Comparison of ENCODE assay signal across 9 mouse cellular contexts in genomic region chr1:89453666-89454065, GRCm38 (mm10). TPM values are rescaled to one million over a fixed set of nuclear protein-coding genes. Genes with fewer than 3 reads are reported as not detected.
DNase-seq lines count a peak whose midpoint lies in the region; ATAC-seq and TF ChIP-seq lines count a peak whose summit lies in the region.
"Had no signal": no experiment of that assay in that cellular context is flagged by ENCODE, and none has a peak within 500 bp of the region (broad histone marks: within the 10 kb centered on the region; RNA-seq: fewer than 3 reads in every experiment).

No protein-coding gene starts in this region.

- intact Hi-C loops in heart, adult 2 months (cut with DNase I): loop anchor here (1.0 to 2.0 kb wide), 3 partner anchors 71 to 131 kb away; no protein-coding TSS in a partner anchor
- intact Hi-C loops in heart, postnatal 36 days (cut with DNase I): loop anchor here (1.0 kb wide), 1 partner anchor 218 kb away; no protein-coding TSS in a partner anchor

- no peaks in the 10 kb centered on the region for H3K9me3 ChIP-seq in E14TG2a.4 (ENCODE audit: low read length)
- H3K9me3 ChIP-seq in forebrain, embryonic 15.5 days: peaks cover 7% of the 10 kb centered on the region; the same call in 1 of the 2 replicates
- H3K9me3 ChIP-seq in liver, embryonic 13.5 days (replicated peaks): no peaks in the 10 kb centered on the region

- TF ChIP-seq CTCF in heart, adult 2 months (IDR thresholded peaks at IDR 0.05): no peak
- TF ChIP-seq CTCF in E14TG2a.4 (conservative IDR thresholded peaks at IDR 0.05; ENCODE audit: low read length): no peak

- no peaks in the 10 kb centered on the region for H3K27me3 ChIP-seq in heart, adult 2 months (ENCODE audit: control insufficient read depth, insufficient read depth, low read length)
- H3K27me3 ChIP-seq in E14TG2a.4 (ENCODE audit: insufficient read depth, low read length): peaks cover 37% of the 10 kb centered on the region
- H3K27me3 ChIP-seq in forebrain, embryonic 15.5 days: no peaks in the 10 kb centered on the region
- H3K27me3 ChIP-seq in liver, embryonic 13.5 days: peaks cover 46% of the 10 kb centered on the region

- ATAC-seq in forebrain, embryonic 15.5 days (replicated peaks): no peak
- no peak for ATAC-seq in liver, embryonic 13.5 days (ENCODE audit: low read depth)

- peaks cover 6% of the 10 kb centered on the region for H3K79me2 ChIP-seq in heart, adult 2 months (replicated peaks; ENCODE audit: control insufficient read depth, insufficient read depth, low read length)

- TF ChIP-seq POLR2A in heart, adult 2 months (IDR thresholded peaks at IDR 0.05; ENCODE audit: insufficient read depth, low read depth, low read length): no peak

- peak overlapping the region; percentile 94 for H3K4me2 ChIP-seq in forebrain, embryonic 15.5 days (replicated peaks)
- H3K4me2 ChIP-seq in liver, embryonic 13.5 days: peak overlapping the region; percentile 76

- TF ChIP-seq EP300 in heart, adult 2 months (IDR thresholded peaks at IDR 0.05; ENCODE audit: insufficient read depth, low read depth, low read length): no peak

- H3K36me3 ChIP-seq in heart, adult 2 months (ENCODE audit: control insufficient read depth, insufficient read depth, low read length): no peaks in the 10 kb centered on the region
- H3K36me3 ChIP-seq in E14TG2a.4 (ENCODE audit: insufficient read depth, low read length): no peaks in the 10 kb centered on the region
- no peaks in the 10 kb centered on the region for H3K36me3 ChIP-seq in forebrain, embryonic 15.5 days
- no peaks in the 10 kb centered on the region for H3K36me3 ChIP-seq in liver, embryonic 13.5 days

- H3K27ac ChIP-seq in heart, adult 2 months: no peak overlapping the region; the same call in 1 of the 2 replicates
- no peak overlapping the region for H3K27ac ChIP-seq in forebrain, embryonic 15.5 days (replicated peaks)
- no peak overlapping the region for H3K27ac ChIP-seq in liver, embryonic 13.5 days

- WGBS in heart, adult 2 months: 43% methylated on average over 6 of the region's 6 CpGs
- 32% methylated on average over 6 of the region's 6 CpGs for WGBS in forebrain, embryonic 15.5 days
- 30% methylated on average over 6 of the region's 6 CpGs for WGBS in liver, embryonic 13.5 days (ENCODE audit: insufficient replicate concordance)

- no peak for DNase-seq in heart, adult 2 months
- no peak for DNase-seq in heart, postnatal 36 days
- no peak for DNase-seq in liver, embryonic 13.5 days
- no peak for DNase-seq in ovary, postnatal 36 days (ENCODE audit: low spot score)
- DNase-seq in left cerebral cortex, adult 9 months (ENCODE audit: low spot score in 2 of 2): no peak
- DNase-seq in spleen, adult 18-20 months: no peak
- DNase-seq: B cell, adult 2 months had no signal

- no peak overlapping the region; the same call in 1 of the 2 replicates for H3K9ac ChIP-seq in heart, adult 2 months (ENCODE audit: low read depth, low read length)
- peak overlapping the region; percentile 79 for H3K9ac ChIP-seq in forebrain, embryonic 15.5 days (replicated peaks)
- peak overlapping the region; percentile 29; the same call in 1 of the 2 replicates for H3K9ac ChIP-seq in liver, embryonic 13.5 days

- peaks cover 8% of the 10 kb centered on the region for H3K4me1 ChIP-seq in heart, adult 2 months (ENCODE audit: control insufficient read depth, insufficient read depth, low read length)
- peaks cover 35% of the 10 kb centered on the region for H3K4me1 ChIP-seq in E14TG2a.4 (replicated peaks; ENCODE audit: low read depth, low read length)
- H3K4me1 ChIP-seq in forebrain, embryonic 15.5 days: peaks cover 29% of the 10 kb centered on the region
- peaks cover 10% of the 10 kb centered on the region for H3K4me1 ChIP-seq in liver, embryonic 13.5 days (replicated peaks)

- peak overlapping the region; percentile 91; the same call in 1 of the 2 replicates for H3K4me3 ChIP-seq in heart, adult 2 months
- peak overlapping the region; percentile 88 for H3K4me3 ChIP-seq in E14TG2a.4 (replicated peaks; ENCODE audit: low read length)
- H3K4me3 ChIP-seq in forebrain, embryonic 15.5 days: peak overlapping the region; percentile 73
- peak overlapping the region; percentile 66 for H3K4me3 ChIP-seq in liver, embryonic 13.5 days (replicated peaks)

RNA-seq across cellular contexts. Expression of gene Agap1, which starts 0.9 kb away (rescaled TPM):
- total RNA-seq in heart, adult 2 months (2021): 10 to 100 TPM; 59.0 to 62.1 TPM
- 11.4 and 14.6 TPM in 2 replicates for polyA plus RNA-seq in heart, adult 2 months (2012; rRNA removed)
- 10 to 100 TPM; 60.8 to 67.6 TPM for total RNA-seq in heart, postnatal 36 days (2021)
- 34.9 and 40.4 TPM in 2 replicates for polyA plus RNA-seq in forebrain, embryonic 15.5 days (2015; fragmentation: Nextera tagmentation; extraction: Ambion mirVana)
- polyA plus RNA-seq in liver, embryonic 13.5 days (2015; fragmentation: Nextera tagmentation; extraction: Ambion mirVana): 1.1 and 1.2 TPM in 2 replicates
